Mouse (Mus musculus) fibroblast of lung, adult 2 months (primary cell): ENCODE data around the gene Abcc5.
"Not testable (repeated sequence)": the region's sequence is repeated elsewhere in the genome, so short reads cannot be mapped to it uniquely, and the experiment has no call there.

Source experiments
- DNase-seq: peaks from one replicate; pipeline ENCODE4 v3.0.0-alpha.2; 2011; ENCODE audit warnings: low read depth

Abcc5 gene

DNA sequence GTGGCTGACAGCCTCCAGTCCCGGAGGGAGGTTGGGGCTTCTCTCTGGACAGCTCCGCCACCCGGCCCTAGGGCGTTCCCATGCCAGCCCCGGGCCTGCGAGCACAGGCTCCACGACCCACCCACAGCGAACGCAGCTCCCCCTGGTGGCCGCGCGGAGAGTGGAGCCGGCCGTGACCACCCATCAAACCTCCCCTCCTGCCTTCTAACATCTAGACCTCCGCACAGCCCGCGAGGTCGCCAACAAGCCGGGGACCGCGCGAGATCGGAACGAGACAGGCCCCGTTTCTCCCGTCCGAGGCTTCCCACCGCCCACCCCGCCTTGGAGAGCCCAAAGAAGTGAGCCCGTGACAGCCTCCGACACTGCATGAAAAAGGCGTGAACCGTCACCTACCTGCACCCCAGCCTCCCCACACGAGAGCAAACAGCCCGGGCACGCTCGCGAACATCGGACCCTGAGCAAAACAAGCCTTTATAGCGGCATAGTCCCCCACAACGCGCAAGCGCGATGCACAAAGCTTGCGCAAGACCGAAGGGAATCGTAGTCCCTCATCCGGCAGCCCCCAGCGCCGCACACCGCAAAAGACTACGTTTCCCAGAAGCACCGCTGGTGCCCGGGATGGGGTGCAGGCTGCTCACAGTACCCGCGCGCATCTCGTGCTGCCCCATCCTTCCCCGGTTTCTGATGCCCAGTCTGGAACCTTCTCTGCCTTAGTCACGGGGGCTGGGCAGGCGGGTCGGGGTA is at the start of gene Abcc5:
Abcc5 (minus strand) TSS at position 540 of the 744 bp plus-strand sequence.
- DNase-seq, result peak; percentile 76

DNA sequence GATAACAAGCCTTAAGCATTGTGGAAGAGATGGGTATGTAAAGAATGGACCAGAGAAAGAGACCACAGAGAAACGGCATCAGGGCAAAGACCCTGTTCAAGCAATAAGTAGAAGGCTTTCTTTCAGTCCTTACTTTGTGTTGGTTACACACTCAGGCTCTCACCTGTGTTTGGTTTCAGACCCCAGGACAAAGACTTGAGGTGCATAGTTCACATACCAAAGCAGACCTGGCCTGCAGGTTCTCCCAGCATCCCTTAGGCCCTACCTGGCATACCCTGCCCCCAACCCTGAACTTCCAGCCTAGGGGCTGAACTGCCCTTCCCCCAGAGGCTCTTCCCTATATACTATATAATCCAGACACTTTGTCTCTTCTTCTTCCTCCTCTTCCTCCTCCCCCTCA is 49.1 kb upstream of the Abcc5 start:
- no peak for DNase-seq

DNA sequence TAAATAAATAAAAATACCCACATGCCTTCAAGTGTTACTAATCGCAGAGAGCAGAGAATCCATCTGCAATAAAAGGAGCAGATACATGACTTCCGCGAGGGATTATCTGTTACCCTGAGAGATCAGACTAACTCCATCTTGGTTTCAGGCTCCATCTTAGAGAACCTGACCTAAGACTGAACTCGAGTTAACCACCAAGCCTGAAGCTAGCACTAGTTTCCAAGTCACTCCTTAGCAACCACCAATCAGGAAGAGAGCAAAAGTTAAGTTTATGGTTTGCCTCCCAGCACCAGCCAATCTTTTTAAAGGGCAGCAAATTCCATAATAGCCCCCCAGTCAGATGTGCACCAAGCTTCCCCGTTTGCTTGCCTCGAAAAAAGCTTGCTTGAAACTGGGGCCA is 48.6 kb upstream of the Abcc5 start:
- DNase-seq, result no peak

DNA sequence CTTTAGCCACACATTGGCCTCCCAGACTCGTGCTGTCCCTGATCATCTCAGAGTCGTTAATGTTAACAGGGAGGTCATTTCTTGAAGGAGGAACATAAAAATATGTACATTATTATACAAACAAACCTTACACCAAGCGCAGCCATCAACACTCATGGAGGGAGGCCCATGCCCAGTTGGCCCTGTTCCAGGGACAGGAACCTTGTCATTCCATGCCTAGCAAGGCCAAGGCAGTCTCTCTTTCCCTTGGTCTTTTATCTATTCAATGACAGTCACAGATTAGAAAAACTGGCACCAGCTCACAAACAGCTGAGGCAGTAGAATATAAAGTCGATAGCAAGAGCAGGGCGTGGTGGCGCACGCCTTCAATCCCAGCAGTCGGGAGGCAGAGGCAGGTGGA is 48.0 kb upstream of the Abcc5 start:
- no peak for DNase-seq

DNA sequence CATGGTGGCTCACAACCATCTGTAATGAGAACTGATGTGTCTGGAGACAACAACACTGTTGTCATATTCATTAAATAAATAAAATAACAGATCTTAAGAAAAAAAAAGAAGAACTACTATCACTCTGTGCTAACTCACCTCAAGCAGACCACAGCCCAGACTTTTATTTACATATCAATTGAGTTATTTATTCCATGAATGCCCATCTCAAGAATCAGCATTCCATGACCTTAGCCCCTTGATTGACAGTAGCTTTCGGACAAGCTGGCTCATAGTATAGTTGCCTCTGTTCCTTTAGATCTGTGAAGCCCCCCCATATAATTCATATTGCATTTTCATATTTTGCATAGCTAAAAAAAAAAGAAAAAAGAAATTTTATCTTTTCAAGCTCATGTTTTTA is 47.6 kb upstream of the Abcc5 start:
- no peak for DNase-seq

DNA sequence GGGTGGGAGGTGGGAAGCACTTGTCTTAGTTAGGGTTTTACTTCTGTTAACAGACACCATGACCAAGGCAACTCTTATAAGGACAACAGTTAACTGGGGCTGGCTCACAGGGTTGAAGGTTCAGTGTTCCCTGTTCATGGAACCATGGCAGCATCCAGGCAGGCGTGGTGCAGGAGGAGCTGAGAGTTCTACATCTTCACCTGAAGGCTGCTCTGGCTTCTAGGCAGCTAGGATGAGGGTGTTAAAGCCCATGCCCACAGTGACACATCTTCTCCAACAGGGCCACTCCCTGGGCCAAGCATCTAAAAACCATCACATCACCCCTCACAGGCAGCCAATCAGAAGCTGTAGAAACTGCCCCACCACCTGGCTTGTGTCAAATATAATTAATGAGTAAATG is 45.5 kb upstream of the Abcc5 start:
- no peak for DNase-seq

DNA sequence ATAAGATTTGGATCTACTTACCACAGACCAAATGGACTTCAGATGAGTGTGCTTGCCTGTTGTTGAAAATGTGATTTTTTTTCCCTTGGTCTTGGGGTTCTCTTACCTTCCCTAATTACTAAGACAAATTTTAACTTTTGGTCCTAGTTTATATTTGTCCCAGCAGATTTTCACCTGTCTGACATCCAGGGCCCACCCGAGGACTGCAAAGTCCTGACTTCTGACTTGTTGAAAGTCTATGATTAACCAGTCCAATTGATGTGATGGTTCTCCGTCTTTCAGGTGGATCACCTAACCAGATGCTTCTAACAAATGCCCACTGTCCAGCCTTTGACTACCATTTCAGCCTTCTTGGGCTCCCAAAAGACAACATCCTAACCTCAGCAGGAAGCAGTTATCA is 44.8 kb upstream of the Abcc5 start:
- DNase-seq, result no peak

DNA sequence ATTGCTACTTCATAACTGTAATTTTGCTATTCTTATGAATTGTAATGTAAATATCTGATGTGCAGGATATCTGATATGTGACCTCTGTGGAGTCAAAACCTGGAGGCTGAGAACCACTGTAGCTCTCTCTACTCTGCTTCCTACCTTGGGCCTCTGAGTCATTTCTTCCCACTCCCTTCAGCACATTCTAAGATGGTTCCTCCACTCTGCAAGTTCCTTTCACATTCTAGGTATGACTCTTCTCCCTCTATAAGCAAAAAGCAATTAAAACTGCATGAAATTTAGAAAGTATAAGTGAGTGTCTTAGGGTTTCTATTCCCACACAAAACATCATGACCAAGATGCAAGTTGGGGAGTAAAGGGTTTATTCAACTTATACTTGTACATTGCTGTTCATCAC is 38.5 kb upstream of the Abcc5 start:
- no peak for DNase-seq

DNA sequence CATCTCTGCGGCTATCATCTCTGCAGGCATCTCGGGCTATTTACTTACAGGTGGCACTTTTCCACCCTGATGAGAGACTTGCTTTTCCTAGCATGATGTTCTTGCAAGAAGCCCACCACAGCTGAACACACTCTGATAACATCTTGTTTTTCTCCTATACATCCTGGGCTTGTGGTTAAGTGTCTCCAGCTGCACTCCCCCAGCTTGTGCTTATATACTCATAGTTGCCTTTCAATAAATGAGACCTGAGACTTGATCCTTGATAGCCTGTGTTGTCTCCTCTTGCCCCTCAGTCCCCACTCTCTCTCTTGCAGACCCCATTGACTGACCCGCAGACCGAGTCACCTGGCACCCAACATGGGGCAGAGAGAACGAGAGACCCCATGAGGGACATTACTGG is 32.5 kb upstream of the Abcc5 start:
- DNase-seq, result not testable (repeated sequence)

DNA sequence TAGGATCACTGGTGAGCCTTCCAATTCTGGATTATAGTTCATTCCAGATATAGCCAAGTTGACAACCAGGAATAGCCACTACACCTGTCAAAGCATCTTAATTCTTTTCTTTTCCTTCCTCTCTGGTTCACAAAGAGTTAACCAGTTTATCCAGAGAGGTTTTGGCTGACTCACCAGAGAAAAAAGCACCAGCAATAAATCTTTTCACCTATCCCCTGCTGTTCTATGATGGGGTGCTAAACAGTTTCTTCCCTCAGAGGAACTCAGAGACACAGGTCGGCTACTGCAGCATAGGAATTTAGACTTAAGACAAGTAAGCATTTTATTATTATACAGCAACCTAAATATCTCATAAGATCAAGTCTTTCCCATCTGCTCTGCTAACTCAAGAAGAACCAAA is 29.9 kb upstream of the Abcc5 start:
- no peak for DNase-seq

DNA sequence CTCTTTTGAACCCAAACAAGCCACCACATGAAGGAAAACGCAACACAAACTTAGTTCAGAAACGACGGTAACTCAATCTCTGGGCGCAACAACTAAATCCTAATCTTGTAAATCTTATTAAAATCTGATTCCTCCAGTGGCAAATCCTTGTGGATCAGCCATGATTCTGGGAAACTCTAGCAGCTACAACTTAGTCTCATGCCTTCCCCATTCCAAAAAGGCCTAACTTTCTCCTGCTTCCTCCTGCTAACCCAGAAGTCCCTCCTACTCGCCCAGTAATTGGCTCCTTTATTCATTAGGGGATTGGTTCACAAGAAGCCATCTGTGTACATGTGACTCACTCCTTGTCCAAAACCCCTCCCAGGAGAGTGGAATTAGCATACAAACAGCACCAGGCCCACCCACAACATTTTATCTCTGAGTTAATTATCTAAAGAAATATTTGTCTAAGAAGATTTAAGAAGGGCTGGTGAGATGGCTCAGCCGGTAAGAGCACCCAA is 28.0 kb upstream of the Abcc5 start:
- DNase-seq, result no peak

DNA sequence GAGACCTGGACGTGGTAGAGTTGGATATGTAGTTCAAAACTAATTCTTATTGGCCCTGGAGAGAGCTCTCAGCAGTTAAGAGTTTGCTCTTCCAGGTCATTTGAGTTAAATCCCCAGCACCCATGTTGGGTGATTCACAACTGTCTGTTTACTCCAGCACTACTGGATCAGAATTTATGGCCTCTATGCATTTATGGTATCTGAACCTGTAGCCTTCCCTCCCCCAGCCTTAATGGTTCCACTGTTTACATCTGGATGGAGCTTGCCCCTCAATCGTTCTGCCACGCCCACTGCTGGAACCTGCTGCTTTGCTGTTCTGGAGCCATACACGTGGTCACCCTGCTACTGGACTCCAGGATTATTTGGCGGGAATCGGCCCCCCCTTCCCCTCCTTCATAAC is 25.6 kb upstream of the Abcc5 start:
- no peak for DNase-seq

DNA sequence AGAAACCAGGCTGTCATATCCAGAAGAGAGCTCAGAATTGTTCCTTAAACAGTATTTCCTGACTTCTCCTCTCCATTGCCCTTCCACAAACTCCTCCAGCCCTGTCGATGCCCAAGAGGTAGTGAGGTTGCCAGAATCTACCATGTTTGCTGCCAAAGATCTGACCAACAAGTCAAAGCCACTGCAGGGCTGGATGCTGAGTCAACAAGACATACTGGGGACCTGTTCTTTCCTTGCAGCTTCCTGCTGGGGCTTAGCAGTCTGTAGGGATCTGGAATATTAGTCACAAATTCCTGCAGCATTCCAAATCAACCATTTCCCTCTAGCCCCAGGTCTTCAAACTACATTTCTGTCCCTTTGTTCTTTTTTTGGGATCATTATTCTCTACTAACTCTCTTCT is 19.7 kb upstream of the Abcc5 start:
- peak; percentile 73 for DNase-seq

DNA sequence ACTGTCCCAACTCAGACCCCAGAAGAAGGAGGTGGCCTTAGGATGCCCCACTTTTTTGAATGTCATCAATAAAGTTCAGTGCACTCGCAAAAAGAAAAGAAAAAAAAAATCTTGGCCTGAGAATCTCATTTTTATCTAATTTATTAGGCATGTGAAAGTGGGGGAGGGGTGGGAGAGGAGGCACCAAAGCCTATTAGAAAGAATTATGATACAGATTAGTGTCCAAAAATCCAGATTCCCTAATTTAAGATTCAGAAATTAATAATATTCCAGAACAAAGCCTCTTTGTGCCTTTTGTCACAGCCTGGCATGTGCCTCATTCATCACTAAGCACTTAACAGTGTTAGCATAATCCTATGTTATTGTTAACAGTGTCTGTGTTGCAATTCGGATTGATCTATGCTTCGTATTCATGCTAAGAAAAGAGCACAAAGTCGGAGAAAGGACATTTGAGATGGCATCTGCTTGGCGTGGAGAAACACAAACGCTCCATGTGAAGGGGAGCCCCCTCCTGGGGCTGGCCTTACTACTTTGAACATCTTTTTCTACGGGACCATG is 18.7 kb upstream of the Abcc5 start:
- DNase-seq, result no peak

DNA sequence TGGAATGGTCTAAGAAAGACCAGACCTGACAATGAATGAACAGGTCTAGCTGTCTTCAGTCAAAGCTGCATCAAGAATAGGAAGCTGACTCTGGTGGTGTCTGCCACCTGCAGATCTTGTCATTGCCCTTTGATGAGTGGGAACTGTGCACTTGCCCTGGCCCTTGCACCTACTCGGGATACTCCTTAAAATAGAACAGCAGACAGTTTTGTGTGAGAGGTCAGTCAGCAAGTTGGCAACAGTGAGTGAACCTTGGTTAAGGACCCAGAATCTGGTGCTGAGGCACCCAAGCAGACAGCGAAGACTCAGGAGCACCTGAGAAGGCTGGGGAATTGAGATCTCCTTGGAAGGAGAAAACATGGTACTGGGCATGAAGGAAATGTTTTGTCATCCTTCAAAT is 16.7 kb upstream of the Abcc5 start:
- no peak for DNase-seq

DNA sequence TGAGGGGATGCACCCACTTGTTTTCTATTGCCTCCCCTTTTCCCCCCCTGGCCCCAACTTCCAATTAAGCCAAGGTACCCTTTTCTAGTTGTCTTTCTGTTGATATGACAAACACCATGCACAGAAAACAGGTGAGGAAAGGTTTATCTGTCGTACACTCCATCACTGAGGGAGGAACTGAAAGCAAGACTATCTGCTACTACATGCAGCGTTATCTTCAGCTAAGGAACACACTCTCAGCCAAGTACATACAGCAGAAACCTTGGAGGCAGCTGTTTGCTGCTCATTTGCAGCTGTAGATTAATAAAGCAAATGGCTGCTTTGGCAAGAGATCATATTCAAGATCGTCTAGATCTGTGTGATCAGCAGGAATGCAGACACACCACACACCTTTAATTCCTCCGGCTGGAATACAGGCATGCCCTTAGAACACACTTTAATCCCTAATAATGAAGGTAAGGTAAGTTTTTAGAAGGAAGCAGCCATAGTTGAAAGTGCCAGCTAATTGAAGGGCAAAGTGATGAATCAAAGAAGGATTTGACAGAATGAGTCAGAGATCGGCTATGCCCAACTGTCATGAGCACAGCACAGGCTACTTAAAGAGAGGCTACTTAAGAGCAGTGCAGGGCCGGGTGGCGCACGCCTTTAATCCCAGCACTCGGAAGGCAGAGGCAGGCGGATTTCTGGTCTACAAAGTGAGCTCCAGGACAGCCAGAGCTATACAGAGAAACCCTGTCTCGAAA is 12.7 kb upstream of the Abcc5 start:
- no peak for DNase-seq

DNA sequence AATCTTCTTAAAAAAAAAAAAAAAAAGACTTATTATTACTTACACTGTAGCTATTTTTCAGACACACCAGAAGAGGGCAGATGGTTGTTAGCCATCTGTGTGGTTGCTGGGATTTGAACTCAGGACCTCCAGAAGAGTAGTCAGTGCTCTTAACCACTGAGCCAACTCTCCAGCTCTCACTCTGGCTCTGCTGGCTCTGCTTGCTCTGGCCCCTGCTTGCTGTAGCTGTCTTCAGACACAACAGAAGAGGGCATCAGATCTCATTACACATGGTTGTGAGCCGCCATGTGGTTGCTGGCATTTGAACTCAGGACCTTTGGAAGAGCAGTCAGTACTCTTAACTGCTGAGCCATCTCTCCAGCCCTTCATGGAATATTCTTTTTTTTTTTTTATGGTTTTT is 11.9 kb upstream of the Abcc5 start:
- not testable (repeated sequence) for DNase-seq

DNA sequence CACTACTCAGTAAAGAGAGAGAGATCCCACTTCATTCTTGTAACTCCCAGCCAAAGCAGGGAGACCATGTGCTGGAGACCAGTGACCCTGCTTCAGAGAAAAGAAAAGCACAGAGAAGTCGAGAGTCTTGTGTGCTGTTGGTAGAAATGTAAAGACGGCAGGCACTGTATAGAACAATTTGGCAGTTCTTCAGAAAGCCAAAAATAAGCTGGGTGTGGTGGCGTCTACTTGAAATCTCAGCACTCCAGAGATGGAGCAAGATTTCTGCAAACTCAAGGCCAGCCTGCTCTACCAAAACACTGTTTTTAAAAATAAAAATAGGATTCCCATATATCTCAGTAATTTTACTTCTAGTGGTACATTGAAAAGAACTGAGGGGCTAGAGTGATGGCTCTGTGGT is 10.1 kb upstream of the Abcc5 start:
- DNase-seq, result no peak

DNA sequence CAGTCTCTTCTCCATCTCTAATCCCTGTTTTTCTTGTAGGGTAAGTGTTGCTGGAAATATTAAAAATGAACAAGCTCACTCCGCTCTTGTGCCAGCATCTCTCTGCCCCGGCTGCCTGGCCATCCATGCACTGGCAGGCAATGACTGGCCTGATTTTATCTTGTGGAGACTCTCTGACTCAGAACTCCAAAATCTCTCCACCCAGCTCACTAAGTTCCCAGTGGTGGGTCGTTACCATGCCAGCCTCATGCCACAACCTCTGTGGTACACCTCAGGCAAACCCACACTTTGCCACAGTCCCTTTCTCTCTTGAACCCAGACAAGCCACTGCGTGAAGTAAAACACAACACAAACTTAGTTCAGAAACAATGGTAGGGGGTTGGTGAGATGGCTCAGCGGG is 3.1 kb upstream of the Abcc5 start:
- no peak for DNase-seq

DNA sequence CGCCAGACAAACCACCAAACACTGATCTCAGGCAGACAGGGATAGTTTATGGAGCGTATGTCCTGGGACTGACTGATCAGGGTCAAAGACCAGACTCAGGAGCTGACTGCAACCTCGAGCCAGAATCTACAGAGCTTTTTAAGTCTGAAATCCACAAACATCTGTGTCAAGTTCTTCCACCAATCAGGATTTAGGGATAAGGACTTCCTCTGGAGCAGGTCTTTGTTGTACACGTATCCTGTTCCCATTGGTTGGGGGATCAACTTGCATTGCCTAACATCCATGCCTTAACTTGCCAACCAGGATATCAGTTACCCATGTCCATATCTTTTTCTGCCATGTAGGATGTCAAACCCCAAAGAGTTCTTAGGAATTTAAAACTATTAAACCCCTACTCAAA is 1.4 kb upstream of the Abcc5 start:
- DNase-seq, result no peak

DNA sequence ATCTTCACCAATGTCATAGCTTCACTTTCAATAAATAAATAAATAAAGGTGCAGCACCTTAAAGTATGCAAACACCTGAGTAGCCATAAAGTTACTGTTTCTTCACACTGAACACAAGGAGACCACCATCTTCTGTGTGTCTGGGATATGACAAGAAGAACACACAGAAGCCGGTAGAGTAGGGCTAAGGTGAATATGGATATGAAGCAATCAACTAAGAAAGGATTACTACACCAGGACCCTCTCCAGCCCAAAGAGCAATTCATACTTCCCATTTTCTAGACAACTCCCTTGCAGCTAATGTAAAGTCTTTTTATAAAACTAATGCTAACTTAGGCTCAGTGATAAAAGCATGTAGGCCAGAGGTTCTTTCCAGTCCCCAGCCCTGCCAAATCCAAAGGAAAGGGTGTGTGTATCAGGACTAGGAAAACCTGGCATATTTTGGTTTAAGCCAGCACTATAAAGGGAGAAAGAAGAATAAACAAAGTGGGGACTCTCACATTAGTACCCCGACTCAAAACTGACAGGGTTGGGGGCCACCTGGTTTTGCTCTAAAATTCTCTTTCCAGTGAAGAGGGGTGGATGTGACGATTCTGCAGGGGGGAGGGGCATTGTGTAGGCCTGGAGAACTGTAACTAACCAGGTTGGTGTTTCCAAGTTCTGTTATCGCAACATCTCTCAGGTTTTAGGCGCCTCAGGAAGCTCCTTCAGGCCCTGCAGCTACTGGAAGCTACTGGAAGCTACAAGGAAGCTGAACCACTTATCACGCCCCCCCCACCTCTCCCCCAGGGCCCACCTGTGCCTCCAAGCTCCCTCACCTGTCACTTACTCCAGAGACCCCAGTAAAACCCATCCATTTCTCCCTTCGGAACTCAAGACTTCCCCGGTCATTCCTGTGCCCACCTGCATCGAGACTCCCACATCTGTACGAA is 1.2 kb downstream of the Abcc5 start:
- no peak for DNase-seq

DNA sequence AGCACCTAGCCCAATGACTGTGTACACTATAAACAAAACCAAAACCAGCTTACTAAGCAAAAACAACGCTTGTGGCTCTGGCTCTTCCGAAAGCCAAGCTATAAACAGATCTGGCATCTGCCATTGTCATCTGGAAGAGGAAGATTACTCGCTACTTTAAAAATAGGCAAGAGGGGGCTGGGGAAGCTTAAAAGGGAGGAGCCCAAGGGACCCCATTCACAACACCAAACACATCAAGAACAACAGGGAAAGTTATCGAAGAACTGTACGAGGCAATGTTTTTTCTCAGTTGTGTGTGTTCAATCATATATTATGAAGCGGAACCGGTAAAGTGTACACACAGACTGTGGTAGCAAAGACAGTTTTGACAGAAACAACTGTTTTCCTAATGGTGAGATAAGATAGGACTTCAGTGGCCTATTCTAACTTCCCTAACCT is 1.9 kb downstream of the Abcc5 start:
- DNase-seq, result no peak
